Mouse (Mus musculus) thymus, adult 18-20 months (tissue): ENCODE data around the gene Gpn3.
"Not testable (repeated sequence)": the region's sequence is repeated elsewhere in the genome, so short reads cannot be mapped to it uniquely, and the experiment has no call there.

Experiments used
- DNase-seq, 2 experiments: peaks; one replicate each; pipeline ENCODE4 v3.0.0; 2022; ENCODE audit warnings: mixed read lengths in 2 of 2

Gene Gpn3

DNA sequence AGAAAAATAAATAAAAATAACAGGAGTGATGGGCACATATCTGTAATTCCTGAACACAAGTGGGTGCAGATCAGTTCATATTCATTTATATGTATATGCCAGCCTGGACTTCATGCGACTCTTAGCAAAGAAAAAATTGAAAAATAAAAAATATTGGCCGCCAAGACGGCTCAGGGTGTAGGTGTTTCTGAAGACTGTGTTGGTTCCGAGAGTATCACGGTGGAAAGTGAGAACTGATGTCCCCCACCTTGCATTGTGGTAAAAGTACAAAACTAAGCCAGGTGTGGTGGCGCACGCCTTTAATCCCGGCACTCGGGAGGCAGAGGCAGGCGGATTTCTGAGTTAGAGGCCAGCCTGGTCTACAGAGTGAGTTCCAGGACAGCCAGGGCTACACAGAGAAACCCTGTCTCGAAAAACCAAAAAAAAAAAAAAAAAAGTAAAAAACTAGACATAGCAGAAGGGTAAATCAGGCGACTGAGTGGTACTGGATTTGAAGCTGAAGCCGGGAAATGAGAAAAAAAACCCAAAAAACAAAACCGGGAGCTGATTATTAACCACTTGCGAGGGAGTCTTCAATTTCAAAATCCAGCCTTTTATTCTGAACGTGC is 19.6 kb downstream of the Gpn3 start:
- DNase-seq: peak in 1 of 2 experiments; percentile 6

DNA sequence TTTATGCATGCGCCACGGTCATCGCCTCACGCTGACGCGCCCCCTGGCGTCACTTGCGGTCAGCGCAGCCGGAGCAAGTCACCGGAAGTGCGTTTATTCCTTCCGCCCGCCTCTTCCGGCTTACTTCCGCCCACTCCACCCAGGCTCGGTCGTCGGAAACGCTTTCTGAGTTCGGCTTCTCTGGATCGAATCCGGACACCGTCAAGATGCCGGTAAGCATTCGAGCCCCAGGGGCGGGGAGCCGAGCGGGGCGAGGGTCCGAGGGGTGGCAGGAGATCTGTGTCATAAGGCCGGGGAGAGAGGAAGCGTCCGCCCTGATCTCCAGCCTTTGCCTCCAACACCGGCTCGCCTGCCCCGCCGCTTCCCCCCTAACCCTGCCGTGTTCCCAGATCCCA is 20.1 kb downstream of the Gpn3 start, which contains the start of gene Arpc3:
Gene Arpc3, plus strand, starts transcription at position 93 of the 395 bp plus-strand sequence.
- peak; percentile 72 to 78 for DNase-seq

DNA sequence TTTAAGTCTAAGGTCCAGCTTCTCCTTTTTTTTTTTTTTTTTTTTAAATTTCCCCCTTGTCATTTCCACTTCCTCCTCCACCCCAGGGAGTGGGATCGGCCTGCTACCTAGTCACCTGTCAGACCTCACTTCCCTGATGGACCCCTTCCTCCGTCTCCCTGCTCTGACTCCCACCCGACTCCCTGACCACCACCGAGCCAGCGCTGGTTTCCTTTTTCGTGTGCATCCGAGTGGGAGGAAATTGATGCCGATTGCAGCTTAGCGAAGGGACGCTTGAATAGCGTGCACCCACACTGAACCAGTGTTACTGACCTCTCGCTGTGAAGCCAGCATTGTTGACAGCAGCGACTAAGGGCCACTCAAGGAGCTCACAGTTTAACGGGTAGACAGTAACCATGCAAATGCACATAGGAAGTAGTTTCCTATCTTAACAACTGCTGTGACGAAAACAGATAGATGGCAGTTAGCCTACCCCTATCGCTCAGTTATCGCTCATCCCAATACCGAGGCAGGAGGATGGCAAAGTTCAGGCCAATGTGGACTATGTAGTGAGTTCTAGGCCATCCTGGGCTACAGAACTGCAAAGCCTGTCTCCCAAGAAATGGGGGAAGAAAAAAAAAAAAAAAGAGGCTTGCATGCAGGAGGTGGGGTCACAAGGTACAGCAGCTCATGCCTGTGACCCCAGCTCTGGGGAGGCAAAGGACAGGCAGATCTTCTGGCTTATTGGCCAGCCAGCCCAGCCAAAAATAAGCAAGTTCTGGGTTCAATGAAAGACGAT is 20.7 kb downstream of the Gpn3 start:
- DNase-seq: peak in 1 of 2 experiments; percentile 47

DNA sequence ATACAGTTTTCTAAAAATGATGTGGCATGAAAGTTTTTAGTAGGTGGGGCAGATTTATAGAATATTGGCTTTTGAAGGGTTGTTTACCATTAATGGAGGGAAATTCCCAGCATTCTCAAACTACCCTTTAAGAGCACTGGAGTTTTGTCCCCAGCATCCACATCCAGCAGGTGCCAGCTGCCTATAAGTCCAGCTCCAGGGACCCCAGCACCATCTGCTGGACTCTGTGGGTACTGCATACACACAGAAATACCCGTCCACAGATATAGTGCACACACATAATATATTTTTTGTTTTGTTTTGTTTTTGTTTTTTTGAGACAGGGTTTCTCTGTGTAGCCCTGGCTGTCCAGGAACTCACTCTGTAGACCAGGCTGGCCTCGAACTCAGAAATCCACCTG is 22.2 kb downstream of the Gpn3 start:
- DNase-seq: peak in 1 of 2 experiments; percentile 43

DNA sequence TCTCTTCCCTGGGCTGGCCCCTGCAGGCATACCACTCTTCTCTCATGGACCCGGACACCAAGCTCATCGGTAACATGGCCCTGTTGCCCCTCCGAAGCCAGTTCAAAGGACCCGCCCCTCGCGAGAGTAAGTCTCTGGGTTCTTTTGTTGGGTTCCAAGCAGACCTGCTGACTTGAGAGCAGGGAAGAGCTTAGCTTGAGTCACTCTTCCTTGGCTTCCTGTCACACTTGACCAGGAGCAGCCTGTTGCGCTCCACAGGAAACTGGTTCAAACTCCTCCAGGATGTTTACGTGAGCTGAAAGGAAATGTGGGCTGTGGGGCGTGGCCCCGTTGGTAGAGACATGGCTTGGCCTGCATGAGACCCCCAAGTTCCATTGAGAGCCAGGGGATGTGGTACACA is 25.1 kb downstream of the Gpn3 start:
- peak in 1 of 2 experiments; percentile 41 for DNase-seq

DNA sequence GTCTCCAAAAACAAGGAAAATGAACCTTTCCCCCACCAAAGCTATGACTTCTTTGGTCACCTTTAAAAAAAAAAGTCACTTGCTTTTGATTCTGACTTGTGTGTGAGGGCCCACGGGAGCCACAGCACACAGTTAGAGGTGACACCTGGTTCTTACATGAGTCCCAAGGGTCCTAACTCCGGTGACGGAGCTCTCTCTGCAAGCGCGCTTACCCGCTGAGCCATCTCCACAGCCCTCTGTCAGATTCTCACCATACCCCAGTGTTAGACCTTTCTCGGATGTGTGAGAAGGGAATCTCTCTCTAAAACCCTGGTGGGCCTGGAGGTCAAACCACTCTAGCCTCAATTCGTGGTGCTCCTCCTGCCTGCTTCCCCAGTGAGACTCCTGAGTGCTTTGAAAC is 25.8 kb downstream of the Gpn3 start:
- no peak for DNase-seq

DNA sequence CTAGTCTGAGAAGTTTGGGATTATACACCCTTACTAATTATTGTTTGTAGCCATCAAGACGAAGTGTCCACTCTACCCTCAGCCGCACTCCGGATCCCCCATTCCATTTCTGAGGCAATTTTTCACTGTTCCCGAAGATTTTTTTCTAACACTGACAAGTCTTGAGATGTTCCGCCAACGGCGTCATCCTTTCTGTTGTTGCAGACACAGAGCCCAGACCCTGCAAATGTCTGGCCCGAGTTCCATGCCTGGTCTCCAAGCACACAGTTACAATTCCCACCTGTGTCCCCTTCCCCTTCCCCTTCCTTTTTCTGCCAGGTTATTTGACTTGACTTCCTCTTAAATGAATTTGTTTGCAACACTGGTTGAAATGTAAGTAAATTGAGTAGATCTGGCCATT is 28.2 kb downstream of the Gpn3 start:
- DNase-seq: no peak

DNA sequence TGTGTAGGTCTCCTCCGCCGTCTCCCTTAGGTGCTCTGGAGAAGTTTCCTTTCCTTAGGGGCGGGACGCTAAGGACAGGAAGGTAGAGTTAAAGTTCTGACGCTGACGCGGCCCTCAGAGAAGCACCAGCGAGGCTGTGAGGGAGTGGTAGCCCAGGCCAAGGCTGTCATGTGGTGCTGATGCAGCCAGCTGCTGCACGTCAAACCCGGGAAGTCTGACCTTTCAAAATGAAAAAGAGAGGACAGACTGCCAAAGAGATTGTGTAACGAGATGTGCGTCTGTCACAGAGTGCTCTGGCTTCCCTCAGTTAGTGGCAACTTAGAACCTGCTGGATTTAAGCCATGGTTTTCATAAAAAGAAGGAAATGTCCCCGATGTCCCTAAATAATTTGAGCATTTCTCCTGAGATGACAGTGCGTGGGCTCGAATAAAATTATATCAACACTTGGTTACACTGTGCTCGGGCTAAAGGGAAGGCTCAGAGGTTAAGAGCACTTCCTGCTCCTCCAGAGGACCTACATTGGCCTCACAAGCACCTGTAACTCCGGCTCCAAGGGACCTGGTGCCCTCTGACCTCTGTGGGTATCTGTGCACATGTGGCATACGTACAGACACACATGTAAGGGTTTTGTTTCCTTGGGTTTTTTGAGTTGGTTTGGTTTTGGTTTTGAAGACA is 29.1 kb downstream of the Gpn3 start:
- no peak for DNase-seq

DNA sequence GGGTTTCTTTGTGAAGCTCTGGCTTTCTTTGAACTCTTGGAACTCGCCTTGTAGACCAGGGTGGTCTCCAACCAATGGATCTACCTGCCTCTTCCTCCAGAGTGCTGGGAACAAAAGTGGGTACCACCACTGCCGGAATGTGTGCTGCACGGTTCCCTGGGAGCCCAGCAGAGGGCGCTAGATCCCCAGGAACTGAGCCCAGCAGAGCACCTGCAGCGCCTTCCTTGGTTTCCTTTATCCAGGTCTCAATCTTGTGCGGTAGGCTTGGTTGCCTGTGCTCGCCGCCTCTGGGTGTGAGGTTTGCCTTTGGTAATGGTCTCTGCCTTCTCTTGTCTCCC is 29.6 kb downstream of the Gpn3 start:
- peak; percentile 44 to 48 for DNase-seq

DNA sequence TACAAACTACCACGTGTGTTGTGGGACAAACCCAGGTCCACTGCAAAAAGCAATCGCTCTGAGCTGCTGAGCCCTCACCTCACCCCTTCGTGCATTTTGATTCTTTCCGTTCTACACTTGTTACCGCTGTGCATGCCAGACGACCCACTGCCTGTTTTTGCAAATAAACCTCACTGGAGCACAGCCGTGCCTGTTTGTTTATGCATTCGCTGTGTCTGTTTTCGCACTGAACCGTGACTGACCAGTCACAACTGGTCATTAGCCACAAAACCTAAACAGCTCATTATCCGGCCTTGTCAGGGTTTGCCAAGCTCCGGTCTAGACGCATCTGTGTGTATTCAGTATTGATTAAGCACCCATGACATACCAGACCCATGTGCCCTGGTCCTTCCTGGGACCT is 30.5 kb downstream of the Gpn3 start:
- DNase-seq: no peak

DNA sequence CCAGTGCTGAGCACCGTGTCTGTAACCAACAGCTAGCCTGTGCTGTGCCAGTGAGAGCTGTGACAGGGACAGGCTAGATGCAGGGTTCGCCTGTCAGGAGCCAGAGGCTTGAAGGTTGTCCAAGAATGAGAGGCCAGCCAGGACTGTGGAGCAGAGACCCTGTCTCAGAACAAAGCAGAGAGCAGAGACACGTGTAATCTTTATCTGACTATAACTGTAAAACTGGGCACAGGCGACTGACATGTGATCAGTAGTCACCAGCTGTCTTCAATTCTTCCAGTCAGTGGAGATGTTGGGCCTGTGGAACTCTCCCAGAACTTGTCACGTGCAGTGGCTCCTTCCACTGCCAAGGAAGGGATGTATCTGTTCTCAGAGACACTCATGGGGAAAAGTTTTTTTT is 31.1 kb downstream of the Gpn3 start:
- DNase-seq: no peak

DNA sequence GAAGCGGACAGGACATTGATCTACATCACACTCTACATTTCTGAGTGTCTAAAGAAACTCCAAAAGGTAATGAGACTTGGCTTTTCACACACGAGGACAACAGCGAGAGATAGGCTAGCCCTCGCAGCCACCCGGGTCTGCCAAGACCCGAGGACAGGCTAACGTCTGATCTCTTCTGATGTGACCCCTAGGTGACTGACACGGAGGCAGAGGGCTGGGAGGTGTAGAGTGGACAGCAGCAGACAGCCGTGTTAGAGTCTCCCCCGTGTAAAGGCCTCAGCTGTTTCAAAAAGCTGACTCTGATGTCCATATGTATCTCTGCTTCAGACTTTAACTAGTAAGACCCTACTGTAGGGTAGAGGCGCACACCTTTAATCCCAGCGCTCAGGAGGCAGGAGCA is 31.7 kb downstream of the Gpn3 start:
- DNase-seq: no peak

DNA sequence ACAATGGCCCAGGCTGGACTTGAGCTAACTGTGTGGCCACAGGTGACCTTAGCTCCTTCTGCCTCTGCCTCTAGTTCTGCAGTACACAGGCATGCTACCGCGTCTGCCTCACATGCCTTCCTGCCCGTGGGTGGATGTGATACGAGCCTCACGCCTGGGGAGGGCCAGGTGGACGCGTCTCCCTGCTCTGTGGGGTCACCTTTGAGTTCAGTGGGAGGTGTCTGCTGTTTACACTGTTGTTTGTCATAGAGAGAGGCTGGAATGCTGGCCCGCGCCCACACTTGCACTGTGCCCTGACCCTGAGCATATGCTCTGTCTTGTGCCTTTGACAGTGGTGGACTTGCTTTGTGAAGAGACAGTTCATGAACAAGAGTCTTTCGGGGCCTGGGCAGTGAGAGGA is 33.9 kb downstream of the Gpn3 start:
- DNase-seq: no peak

DNA sequence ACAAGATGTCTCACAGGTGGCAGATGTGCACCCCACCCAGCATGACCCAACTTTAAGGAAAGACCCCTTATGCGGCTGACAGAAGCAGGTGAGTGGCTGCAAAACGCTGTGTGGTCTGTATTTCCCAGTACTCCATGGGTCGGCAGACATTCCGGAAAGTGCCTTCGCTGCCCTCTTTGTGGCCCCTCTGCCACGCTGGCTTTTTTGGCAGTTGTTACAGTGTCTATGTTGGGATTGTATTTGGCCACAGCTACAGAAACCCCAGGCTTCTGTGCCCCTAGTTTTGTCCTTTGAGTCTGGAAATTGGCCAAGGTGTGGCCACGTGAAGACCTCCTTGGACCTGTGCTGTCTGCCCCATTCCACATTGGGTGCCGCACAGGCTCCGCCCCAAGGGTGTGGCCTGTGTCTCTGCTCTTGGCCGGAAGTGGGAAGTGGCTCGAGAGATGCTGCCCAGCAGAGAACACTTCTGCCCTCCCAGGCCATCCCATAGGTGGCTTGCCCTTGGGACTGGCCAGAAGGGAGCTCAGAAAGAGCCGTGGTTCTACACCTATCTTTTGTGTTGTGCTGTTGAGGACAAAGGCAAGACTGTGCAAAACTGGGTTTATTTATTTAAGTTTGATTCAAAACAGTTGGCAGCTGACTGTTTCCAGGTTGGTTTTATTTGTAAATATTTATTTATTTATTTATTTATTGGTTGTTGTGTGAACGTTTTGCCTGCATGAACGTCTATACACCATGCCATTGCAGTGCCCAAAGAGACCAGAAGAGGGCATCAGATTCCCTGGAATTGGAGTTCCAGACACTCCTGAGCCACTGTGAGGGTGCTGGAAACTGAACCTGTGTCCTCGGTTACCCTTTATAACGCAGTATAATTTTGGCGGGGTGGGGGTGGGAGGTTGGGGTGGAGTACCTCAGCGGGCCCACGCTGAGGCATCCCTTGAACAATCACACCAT is 38.3 kb downstream of the Gpn3 start:
- no peak for DNase-seq

DNA sequence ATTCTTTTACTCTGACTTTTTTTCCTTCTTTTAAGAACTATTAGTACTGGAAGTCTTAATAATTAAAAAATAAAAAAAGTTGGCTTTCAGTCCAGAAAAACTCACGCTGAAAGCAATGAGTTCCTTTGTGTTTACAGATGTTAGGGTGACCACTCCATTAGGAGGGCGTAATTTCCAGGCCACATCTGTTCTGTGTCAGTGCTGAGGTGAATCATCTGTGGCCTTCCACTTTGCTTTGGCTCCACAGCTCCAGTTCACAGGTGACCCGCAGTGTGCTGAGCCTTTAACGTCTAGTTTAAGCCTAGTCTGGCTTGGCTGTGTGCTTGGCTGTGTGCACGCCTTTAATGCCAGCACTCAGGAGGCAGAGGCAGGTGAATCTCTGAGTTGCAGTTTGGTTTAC is 40.2 kb downstream of the Gpn3 start:
- no peak for DNase-seq

DNA sequence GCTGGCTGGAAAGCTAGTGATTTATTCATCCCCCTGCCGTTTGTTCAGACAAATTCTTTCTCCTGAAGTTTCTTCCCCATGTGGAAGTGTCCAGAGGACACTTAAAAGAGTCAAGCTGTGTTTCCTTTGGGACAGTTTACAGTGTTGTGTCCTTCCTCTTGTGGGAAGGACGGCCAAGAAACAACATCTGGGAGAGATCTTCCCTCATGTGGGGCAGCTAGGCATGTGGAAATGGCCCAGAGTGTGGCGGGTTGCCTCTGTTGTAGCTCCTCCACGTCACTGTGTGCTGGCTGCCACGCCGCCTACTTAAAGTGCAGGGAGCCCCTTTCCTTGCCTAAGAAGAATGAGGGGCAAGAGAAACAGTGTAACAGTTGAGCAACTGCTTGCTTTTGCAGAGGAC is 41.1 kb downstream of the Gpn3 start:
- no peak for DNase-seq

DNA sequence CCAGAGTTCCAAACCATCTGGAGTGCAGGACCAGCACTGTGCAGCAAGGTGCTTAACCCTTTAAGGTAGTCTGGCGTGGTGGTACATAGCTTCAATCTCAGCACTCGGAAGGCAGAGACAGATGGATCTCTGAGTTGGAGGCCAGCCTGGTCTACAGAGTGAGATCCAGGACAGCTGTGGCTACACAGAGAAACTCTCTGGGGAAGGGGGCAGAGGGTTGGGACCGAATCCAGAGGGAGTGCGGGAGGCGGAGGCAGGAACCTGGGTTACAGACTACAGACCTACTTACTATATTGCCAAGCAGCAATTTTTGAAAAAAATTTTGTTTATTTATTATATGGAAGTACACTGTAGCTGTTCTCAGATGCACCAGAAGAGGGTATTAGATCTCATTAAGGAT is 42.7 kb downstream of the Gpn3 start:
- DNase-seq: no peak

DNA sequence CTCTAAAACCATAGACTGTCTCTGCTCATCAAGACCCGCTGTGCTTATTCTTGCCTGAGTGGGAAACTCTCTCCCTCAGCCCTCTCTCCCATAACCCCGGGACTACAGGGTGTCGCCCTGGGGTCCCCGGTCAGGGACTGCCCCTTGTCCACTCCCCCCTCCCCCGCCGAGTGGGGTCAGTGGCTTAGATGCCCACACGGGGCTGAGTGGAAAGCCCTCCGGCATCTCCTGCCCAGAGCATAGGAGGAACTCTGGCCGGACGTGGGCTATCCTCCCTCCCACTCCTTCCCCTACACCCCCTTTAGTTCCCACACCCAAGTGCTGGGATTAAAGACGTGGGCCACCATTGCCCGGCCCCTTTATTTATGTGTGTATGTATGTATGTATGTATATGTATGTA is 43.8 kb downstream of the Gpn3 start:
- no peak for DNase-seq

DNA sequence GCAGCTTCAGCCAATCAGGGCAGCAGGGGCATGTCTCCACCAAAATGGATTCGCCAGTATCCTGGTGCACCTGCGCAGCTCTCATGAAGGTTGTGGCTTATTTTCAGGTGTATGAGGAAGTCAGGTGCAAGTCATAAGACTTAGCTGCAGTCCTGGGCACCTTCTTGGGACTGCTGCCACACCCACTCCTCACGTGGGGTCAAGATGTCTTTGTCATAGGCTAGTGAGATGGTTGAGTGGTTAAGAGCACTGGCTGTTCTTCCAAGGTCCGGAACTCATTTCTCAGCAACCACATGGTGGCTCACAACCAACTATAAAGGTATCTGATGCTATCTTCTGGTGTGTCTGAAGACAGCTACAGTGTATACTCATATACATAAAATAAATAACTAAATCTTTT is 49.0 kb downstream of the Gpn3 start:
- not testable (repeated sequence) for DNase-seq

DNA sequence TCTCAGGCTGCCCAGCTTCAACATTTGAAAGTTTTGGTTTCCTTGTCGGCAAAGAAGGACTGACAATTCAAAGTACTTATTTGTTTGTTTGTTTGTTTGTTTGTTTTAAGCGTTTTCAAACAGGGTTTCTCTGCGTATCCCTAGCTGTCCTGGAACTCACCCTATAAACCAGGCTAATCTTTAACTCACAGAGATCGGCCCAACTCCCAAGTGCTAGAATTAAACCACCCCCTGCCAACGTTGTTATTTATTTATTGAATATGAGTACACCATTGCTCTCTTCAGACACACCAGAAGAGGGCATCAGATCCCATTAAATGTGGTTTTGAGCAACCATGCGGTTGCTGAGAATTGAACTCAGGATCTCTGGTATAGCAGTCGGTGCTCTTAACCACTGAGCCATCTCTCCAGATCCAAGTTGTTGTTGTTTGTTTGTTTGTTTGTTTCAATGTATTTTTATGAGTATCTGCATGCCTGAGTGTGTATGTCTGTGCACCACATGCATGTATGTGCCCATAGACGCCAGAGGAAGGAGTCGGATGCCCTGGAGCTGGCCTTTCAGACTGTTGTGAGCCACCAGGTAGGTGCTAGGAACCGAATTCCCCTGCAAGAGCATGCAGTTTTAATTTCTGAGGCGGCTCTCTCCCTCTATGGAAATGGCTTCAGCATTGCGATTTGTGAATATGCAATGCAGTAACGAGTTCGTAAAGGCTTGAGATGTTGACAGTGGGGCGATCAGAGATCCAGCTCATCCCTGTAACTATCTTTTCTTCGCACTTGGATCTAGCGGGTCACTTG is 49.8 kb downstream of the Gpn3 start, which contains the start of gene Anapc7:
Gene Anapc7, plus strand, starts transcription at position 423 of the 798 bp plus-strand sequence.
- DNase-seq: no peak

DNA sequence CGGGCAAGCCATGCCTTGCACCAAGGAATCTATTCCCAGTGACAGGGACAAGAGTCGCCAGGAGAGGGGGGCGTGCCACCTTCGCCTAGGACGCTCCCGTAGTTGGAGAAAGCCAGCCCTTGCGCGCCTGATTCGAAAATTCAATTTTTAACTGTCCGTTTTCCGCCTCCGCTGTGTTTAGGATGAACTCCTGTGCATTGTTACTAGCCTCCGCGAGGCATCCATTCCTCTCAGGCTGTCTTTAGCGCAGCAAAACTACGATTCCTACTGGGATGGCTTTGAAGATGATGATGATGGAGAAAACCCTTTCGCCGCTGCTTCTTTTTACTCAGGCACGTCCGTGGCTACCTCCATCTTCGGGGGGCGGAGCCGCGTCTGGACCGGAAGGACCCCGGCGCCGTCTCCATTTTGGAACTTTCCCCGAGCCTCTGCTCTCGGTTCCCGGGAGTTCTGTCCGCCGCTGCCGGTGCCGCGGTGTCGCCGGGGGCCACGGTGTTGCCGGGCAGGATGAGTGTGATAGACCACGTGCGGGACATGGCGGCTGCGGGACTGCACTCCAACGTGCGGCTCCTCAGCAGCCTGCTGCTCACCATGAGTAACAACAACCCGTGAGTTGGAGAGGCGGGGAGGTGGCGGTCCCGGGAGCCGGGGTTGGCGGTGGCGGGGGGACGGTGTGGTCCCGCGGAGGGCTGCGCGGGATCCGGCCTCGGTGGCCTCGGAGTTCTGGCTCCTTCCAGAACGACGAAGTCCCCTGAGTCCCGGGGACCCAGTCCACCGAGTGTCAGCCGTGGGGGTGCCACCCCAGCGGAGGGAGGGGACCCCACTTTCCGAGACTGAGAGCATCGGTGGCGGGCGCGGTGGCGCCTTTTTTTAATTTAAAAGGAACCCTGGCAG is 50.6 kb downstream of the Gpn3 start:
- peak; percentile 70 to 74 for DNase-seq
